Mouse (Mus musculus) stomach, postnatal 0 days (tissue): ENCODE results near the gene P4ha2.

ENCODE experiments used
- CTCF ChIP-seq: IDR thresholded peaks from 2 replicates; pipeline ENCODE4 v1.5.1; 2016; ENCODE audit warnings: antibody characterized with exemption, low read depth, mild to moderate bottlenecking, moderate library complexity
- EP300 ChIP-seq: optimal IDR thresholded peaks from 2 replicates; pipeline ENCODE3; 2016; ENCODE audit warnings: antibody characterized with exemption

- TF ChIP-seq CTCF (no peak), EP300 (no peak)
Measured at GRCm38 (mm10) chr11:54050205-54050604, 49.7 kb upstream of the P4ha2 start.
